Mouse (Mus musculus) layer of hippocampus, postnatal 25 days (tissue): ENCODE measurements around the gene Dennd2d. TPM values are rescaled to one million over a fixed set of nuclear protein-coding genes. Genes with fewer than 3 reads are reported as not detected.
A peak's percentile ranks its signal among the peaks of the same experiment; 100 is the strongest.

Source experiments
- DNase-seq, 2 experiments: peaks; one replicate each; pipeline ENCODE4 v3.0.0; 2022; ENCODE audit warnings: mixed read lengths in 2 of 2, low spot score in 1 of 2; ENCODE audit errors: extremely low spot score in 1 of 2
- total RNA-seq, 2 experiments: library from RNA; stranded (reverse); gene quantifications; 2 replicates each; pipeline ENCODE4 v1.2.3; 2021

The Dennd2d gene
- total RNA-seq, 2 experiments from 2014 or later, result 0.30 to 1.1 TPM

GRCm38 (mm10) chr3:106495346-106496044 lies 13.3 kb downstream of the Dennd2d start:
- DNase-seq, result no peak

GRCm38 (mm10) chr3:106496045-106496721 lies 14.0 kb downstream of the Dennd2d start:
- no peak for DNase-seq

DNA sequence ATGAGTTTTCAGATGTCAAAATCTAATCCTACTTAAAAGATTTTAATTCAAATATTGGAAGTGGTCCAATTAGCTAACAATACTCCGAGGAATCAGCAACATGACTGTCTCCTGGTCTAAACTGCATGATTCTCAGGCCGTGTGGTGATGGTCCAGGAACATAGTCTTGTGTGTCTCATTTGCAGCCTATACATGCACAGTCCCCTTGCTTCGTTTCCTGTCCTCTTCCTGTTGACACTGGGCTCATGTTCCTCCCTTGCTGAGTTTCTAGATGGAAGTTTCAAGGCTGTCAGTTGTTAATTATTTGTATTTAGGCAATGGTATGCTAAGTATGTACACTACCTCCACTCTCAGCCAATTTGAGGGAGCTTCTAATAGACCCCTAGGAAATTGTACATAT lies 14.8 kb downstream of the Dennd2d start:
- no peak for DNase-seq

DNA sequence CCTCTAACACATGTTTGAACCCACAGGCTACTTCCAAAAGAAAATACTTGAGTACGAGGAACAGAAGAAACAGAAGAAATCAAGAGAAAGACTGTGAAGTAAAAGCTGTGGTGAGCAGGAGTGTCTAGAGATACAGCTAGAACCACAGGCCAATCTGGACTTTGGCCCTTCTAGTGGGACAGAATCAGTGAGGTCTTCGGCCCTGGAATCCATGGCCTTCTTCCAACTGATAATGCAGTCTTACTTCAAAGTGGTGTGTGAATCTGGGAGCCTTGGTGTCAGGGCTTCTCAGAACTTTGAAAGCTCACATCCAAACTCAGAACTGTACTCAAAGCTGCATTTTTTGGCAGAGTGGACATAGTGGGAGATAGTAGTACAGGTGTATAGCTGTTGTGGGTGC lies 18.3 kb downstream of the Dennd2d start:
- no peak for DNase-seq

GRCm38 (mm10) chr3:106502892-106503291 lies 20.7 kb downstream of the Dennd2d start:
- no peak for DNase-seq

DNA sequence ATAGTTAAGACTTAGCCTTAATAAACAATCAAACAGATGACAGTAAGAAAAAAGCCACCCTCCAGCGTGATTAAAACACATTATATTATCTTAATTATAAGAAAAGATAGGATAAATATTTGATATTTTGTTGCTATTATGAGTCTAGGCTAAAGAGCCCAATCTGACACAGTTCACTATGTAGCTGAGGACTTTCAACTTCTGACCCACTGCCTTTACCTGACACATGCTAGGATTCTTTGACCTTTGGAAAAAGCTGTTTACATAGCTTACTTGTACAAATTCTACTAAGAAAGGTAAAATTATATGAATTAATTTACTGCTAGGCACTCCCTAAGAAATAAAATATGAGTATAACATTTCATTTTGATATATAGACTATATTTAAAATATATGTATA lies 28.5 kb downstream of the Dennd2d start:
- no peak for DNase-seq

GRCm38 (mm10) chr3:106515016-106515415 lies 32.8 kb downstream of the Dennd2d start:
- no peak for DNase-seq

GRCm38 (mm10) chr3:106522730-106523129 lies 40.5 kb downstream of the Dennd2d start:
- DNase-seq, result no peak

GRCm38 (mm10) chr3:106526411-106526810 lies 44.2 kb downstream of the Dennd2d start:
- DNase-seq, result no peak

DNA sequence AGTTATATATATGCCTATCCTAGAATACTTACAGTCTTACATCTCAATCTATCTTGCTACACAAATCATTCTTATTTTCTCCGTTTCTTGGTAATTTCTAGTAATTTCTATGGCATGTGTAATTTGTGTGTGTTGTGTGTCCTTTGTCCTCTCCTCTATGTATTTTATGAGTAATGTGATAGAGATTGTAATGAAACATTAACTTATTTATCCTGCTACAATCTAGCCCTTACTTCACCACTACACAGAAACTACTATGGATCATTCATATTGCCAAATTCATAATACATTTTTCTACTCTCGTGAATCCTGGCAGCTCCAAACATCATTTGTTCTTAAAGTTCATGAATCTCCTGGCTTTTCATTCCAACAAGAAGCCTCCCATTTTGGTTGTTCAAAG lies 45.8 kb downstream of the Dennd2d start:
- DNase-seq, result no peak

DNA sequence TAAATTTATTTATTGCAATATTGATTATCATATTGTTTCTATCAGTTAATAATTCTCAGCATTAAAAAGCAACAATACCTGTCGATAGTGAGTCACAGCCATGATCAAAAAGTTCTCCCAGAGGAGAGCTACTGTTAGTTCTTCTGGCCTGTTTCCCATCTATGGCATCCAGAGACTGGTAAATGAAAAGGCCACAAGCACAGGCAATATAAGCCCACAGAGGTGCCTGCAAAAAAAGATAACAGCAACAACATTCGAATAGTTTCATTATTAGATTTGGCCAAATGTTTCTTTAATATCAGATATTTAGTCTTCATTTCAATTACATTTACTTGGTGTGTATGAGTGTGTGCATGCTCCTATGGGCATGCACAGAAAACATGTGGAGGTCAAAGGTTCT lies 51.1 kb downstream of the Dennd2d start:
- no peak for DNase-seq

DNA sequence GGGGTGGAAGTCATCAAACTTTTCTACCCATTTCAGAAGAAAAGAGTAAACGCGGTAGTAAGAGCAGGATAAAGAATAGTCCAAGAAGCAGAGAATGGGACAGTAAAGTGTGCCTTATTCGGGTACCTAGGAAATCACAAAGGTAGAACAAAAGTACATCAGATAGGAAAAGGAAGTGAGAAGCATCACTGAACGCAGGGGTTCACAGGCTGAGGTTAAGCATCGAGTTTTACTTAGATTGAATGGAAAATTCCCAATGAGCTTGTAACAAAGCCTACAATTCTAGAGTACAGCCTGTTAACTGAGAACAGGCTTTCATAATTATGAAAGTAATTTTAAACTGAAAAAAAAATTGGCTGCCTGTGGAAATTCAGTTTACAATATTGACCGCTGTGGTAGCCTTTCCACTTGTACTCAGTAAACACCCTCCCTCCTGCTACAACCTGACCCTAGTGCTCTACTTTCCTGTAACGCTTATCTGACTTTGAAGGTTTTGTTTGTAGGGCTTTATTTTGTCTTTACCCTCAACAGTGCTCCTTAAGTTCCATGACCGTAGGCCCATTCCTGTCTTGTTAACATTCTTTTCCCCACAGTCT lies 62.6 kb downstream of the Dennd2d start:
- DNase-seq, result no peak

- DNase-seq, result peak; percentile 77 to 79
Observed at GRCm38 (mm10) chr3:106547171-106547923, 65.1 kb downstream of the Dennd2d start, which contains the start of the genes Dram2 and Cept1. Dram2 (plus strand) TSS chr3:106547798. Cept1 (minus strand) TSS chr3:106547802.

GRCm38 (mm10) chr3:106547924-106548539 lies 65.8 kb downstream of the Dennd2d start:
- DNase-seq, result no peak

DNA sequence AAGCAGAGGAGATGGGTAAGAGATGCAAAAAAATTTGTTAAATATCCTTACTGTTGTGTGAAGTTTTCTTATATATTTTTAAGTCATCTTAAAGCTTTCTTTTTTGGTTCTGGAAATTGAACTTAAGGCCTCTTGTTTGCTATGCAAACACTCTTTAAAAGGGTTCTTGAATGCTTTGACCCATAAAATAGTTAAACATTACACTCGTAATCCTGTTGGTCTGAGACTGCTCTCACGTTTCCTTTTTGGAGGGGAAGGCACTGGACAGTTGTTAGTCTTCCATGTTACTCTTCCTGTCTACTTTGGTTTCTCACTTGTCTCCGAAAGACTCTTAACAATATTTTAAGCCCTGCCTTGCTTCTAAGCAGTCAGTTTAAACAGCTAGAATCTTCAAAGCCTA lies 66.8 kb downstream of the Dennd2d start:
- DNase-seq, result no peak

Other genes with a start within 250 kb of the Dennd2d start
- not detected for gene Chil6, start 76.2 kb upstream of the Dennd2d start, total RNA-seq
- gene Dram2, start 65.4 kb downstream of the Dennd2d start, total RNA-seq, result 10 to 100 TPM; 39.2 to 40.2 TPM
- gene Cept1, start 65.4 kb downstream of the Dennd2d start, total RNA-seq, result 10 to 100 TPM; 43.9 to 49.5 TPM
- 10 to 100 TPM; 18.0 to 19.8 TPM for gene Lrif1, start 202.6 kb downstream of the Dennd2d start, total RNA-seq